Mouse (Mus musculus) liver, postnatal 0 days (tissue): ENCODE results near the gene Espn. TPM values are rescaled to one million over a fixed set of nuclear protein-coding genes. Genes with fewer than 3 reads are reported as not detected.

ENCODE experiments used
- ATAC-seq: fragments of 200-750 bp; cut with Nextera tagmentation; 2 replicates; pipeline ENCODE4 v1.8.0; 2017; ENCODE audit warnings: mild to moderate bottlenecking, moderate library complexity
- DNase-seq: peaks from one replicate; pipeline ENCODE4 v3.0.0-alpha.2; 2016
- H3K27ac ChIP-seq: fragments of 300-500 bp; sonication (generic); 2 replicates; pipeline ENCODE4 v1.5.1; 2014; ENCODE audit warnings: antibody characterized with exemption, moderate library complexity, mild to moderate bottlenecking, low read depth
- H3K27me3 ChIP-seq: fragments of 300-500 bp; sonication (generic); 2 replicates; pipeline ENCODE4 v1.6.1; 2014; ENCODE audit warnings: low read length, control low read depth, mixed read lengths; ENCODE audit not compliant: insufficient read depth
- H3K36me3 ChIP-seq: fragments of 300-500 bp; sonication (generic); replicated peaks from 2 replicates; pipeline ENCODE4 v1.6.1; 2014; ENCODE audit warnings: mild to moderate bottlenecking, control low read depth, low read length, moderate library complexity, mixed read lengths; ENCODE audit not compliant: insufficient read depth
- H3K4me1 ChIP-seq: fragments of 300-500 bp; sonication (generic); 2 replicates; pipeline ENCODE4 v1.6.1; 2014; ENCODE audit warnings: antibody characterized with exemption, mild to moderate bottlenecking, control low read depth; ENCODE audit not compliant: insufficient read depth
- H3K4me2 ChIP-seq: fragments of 300-500 bp; sonication (generic); 2 replicates; pipeline ENCODE4 v1.6.1; 2014; ENCODE audit warnings: low read depth, mild to moderate bottlenecking, low read length, moderate library complexity, mixed read lengths
- H3K4me3 ChIP-seq: fragments of 300-500 bp; sonication (generic); 2 replicates; pipeline ENCODE4 v1.5.1; 2014; ENCODE audit warnings: low read depth, low read length
- H3K9ac ChIP-seq: fragments of 300-500 bp; sonication (generic); replicated peaks from 2 replicates; pipeline ENCODE4 v1.6.1; 2014; ENCODE audit warnings: mild to moderate bottlenecking, moderate library complexity
- H3K9me3 ChIP-seq: fragments of 300-500 bp; sonication (generic); 2 replicates; pipeline ENCODE4 v1.6.1; 2016; ENCODE audit warnings: mild to moderate bottlenecking, control low read depth, low read length, mixed read lengths
- CTCF ChIP-seq: sonication (generic); IDR thresholded peaks from 2 replicates; pipeline ENCODE4 v1.5.1; 2016; ENCODE audit warnings: antibody characterized with exemption, low read depth
- EP300 ChIP-seq: IDR thresholded peaks from 2 replicates; pipeline ENCODE4 v1.6.1; 2016; ENCODE audit warnings: antibody characterized with exemption, low read depth, mild to moderate bottlenecking
- WGBS: fragments of 180-500 bp; shearing (Covaris S2); extraction: QIAGEN DNeasy Blood & Tissue Kit; methylation state at CpG from one replicate; pipeline ENCODE4 v1.1.7; 2014; ENCODE audit not compliant: insufficient replicate concordance; 5-methylcytosine and 5-hydroxymethylcytosine counted together
- polyA plus RNA-seq: library from polyadenylated mRNA; unstranded; fragments of >200 nt; fragmentation: Nextera tagmentation; extraction: Ambion mirVana; gene quantifications from 2 replicates; pipeline ENCODE4 v1.2.1, GENCODE M21; 2015

Espn gene
- polyA plus RNA-seq, 1 experiment from 2014 or later = 1.8 TPM

DNA sequence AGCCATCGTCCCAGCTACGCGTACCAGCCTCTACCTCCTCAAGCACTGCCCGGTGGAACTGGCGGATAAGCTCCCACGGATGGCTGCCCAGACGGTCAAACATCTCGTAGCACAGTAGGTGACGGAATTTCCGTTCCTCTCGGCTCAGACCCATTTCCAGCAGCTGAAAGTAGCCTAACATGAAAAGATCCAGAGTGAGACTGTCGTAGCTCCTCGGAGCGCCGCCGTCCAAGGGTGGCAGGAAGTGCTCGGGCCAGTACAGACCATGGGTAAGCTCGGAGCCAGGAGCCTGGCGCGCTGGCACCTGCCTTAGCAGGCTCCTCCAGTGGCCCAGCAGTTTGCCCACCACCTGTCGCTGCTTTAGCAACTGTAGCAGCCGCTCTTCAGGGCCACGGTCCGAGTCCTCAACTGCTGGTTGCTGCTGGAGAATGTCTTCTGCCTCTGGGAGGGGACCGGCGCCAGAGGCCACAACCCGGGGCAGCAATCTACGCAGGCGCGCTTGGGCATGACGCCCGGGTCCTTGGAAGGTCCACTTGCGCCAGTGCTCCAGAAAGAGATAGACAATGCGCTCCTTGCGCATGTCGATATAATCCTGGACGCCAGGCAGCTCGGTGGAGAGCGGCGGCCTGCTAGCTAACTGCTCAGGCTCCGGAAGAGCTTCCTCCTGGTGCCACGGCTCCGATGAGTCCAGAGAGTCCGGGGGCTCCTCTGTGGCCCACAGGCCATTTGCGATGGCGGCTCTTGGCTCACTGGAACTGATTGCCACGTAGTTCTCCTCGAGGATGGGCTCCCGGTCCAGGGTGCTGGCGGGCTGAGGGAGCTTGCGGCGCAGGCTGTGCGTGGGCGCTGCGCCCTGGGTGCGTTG is 26.8 kb downstream of the Espn start:
- no peak for TF ChIP-seq EP300
- no peak for TF ChIP-seq CTCF
- 19% methylated on average over 56 of the region's 56 CpGs for WGBS
- no peaks in the 10 kb centered on the region for H3K36me3 ChIP-seq
- H3K4me3 ChIP-seq = peak overlapping the region; percentile 14; the same call in 1 of the 2 replicates
- H3K4me2 ChIP-seq = peak overlapping the region; percentile 36
- DNase-seq (no peak), ATAC-seq (no peak)
- no peak overlapping the region for H3K9ac ChIP-seq
- peaks cover 95% of the 10 kb centered on the region for H3K27me3 ChIP-seq
- H3K9me3 ChIP-seq = no peaks in the 10 kb centered on the region
- H3K4me1 ChIP-seq = peaks cover 22% of the 10 kb centered on the region
- H3K27ac ChIP-seq = no peak overlapping the region

DNA sequence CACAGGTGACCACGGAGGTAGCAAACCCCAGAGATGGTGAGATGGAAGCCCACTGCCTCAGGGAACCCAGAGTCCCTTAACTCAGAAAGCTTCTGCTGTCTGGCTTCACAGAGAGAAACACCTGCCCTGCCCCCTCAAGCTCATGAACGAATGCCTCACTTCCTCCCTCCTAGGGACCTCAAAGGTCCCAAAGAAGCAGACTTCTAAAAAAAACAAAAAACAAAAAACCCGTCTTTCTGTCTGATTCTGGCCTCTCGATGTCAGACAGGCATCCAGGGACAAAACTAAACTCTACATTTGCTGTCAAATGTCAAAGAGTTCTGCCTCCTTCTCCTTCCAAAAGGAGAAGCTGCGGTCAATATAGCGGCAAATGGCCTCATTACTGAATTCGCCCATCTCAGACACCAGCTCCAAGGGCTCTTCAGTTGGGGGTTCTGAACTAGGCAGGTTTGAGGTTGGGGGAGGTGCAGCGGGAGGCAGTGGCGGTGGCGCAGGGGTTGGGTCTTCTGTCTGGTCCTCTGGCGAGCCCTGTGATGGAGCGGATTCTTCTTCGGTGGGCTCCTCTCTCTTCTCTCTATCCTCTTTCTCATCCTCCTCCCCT is 27.7 kb downstream of the Espn start:
- Histone ChIP-seq H3K9ac (no peak overlapping the region), H3K9me3 (no peaks in the 10 kb centered on the region), H3K4me3 (0 out of 2 replicates have a peak overlapping the region, but pooled peaks have one; percentile 14), H3K4me1 (peaks cover 20% of the 10 kb centered on the region), H3K4me2 (peak overlapping the region; percentile 36; the same call in 1 of the 2 replicates), H3K36me3 (no peaks in the 10 kb centered on the region), H3K27me3 (peaks cover 95% of the 10 kb centered on the region), H3K27ac (no peak overlapping the region)
- WGBS = 26% methylated on average over 13 of the region's 13 CpGs
- ATAC-seq (no peak), DNase-seq (no peak)
- TF ChIP-seq CTCF = no peak

DNA sequence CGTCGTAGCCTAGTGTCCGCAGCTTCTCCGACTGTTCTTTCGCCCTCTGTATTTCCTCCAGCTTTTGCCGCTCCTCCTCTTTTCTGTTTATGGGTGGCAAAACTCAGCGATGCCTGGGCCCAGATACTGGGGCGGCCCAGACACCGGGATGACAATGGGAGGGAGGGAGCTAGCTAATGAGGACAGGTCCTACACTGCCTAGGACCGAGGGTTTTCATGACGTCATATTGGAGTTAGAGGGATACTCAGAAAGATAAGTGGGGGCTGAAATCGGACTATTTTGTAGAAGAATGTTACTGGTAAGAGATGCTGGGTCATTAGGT is 31.0 kb downstream of the Espn start:
- 3% methylated on average over 12 of the region's 12 CpGs for WGBS
- H3K4me1 ChIP-seq = peaks cover 9% of the 10 kb centered on the region; the same call in 1 of the 2 replicates
- H3K4me3 ChIP-seq = peak overlapping the region; percentile 27; the same call in 1 of the 2 replicates
- H3K27ac ChIP-seq = no peak overlapping the region
- no peak overlapping the region for H3K9ac ChIP-seq
- H3K9me3 ChIP-seq = no peaks in the 10 kb centered on the region
- DNase-seq = no peak
- no peak for TF ChIP-seq CTCF
- TF ChIP-seq EP300 = no peak
- H3K36me3 ChIP-seq = no peaks in the 10 kb centered on the region
- ATAC-seq = no peak
- H3K4me2 ChIP-seq = peak overlapping the region; percentile 38
- H3K27me3 ChIP-seq = peaks cover 94% of the 10 kb centered on the region

DNA sequence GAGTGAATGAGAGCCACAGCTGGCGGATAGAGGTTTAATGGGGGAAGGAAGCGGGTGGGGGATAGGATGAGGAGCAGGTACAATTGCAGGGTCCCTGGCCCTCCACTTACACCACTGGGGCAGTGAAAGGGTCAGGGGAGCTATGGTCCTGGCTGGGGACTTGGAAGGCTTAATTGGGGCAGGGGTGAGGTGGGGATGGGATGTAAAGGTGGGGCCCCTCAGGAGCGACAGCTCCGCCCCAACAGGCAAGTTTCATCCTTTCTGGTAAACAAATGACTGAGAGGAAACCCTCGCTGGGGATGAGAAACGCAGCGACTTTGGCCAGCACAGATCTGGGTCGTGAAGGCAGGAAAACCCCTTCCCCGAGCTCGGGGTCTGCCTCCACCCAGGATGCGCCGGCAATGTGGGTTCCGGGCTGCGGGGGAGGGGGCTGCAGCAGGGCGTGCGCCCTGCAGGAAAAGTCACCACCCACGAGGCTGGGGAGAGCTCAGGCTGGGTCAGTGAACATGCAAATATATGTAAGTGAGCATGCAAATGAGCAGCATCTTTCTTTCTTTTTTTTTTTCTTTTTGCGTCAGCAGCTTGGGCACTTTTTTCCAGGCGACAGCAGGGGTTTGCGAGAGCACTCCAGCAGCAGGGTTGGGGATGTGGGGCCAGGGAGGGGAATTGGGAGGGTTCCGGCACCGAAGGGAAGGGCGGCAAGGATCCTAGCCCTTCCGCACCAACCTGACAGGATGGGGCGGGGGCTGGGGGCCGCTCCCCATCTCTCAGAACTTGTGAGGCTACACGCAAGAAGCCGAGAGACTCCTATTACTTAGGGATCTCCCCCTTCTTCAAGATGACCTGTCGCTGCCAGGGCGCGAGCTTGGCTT is 31.6 kb downstream of the Espn start:
- H3K4me1 ChIP-seq = peaks cover 10% of the 10 kb centered on the region
- no peaks in the 10 kb centered on the region for H3K9me3 ChIP-seq
- H3K4me3 ChIP-seq = peak overlapping the region; percentile 27
- DNase-seq = no peak
- H3K27me3 ChIP-seq = peaks cover 94% of the 10 kb centered on the region
- 5% methylated on average over 31 of the region's 31 CpGs for WGBS
- no peak overlapping the region for H3K9ac ChIP-seq
- no peak overlapping the region for H3K27ac ChIP-seq
- TF ChIP-seq EP300 (no peak), CTCF (no peak)
- ATAC-seq = no peak
- peak overlapping the region; percentile 38 for H3K4me2 ChIP-seq
- H3K36me3 ChIP-seq = no peaks in the 10 kb centered on the region

DNA sequence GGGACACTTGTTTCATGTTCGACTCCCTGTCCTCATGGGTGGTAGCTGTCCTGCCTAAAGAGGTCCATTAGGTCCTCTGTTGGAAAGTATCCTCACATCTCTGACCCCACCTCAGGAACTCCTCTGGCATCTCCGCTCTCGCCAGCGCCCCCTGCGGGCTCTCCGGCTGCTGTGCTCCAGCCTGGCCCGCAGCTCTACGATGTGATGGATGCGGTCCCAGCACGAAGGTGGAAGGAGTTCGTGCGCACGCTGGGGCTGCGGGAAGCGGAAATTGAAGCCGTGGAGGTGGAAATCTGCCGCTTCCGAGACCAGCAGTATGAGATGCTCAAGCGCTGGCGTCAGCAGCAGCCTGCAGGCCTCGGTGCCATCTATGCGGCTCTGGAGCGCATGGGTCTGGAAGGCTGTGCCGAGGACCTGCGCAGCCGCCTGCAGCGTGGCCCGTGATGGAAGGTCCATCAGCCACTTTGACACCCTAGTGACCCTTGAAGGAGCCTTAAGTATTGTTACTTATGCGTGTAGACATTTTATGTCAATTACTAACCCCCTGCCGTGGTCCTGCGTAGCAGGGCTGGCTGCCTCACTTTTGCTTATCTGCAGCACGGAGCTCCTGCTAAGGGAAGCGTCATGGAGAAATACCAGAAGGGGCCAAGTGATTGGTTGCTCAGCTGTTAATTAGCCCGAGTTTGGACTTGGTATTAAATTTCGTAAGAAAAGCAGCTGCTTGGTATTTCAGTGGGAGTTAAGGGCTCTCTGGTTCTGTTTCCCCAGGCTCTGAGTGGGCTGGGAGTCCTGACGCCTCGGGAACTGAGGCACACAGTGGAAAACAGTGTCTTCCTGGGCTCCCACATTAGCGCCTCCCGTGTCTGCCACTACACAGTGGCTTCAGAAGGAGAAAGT is 32.5 kb downstream of the Espn start:
- H3K27ac ChIP-seq = no peak overlapping the region
- H3K9me3 ChIP-seq = no peaks in the 10 kb centered on the region
- peak; percentile 66 for DNase-seq
- no peak overlapping the region for H3K4me3 ChIP-seq
- peaks cover 94% of the 10 kb centered on the region for H3K27me3 ChIP-seq
- H3K4me1 ChIP-seq = peaks cover 10% of the 10 kb centered on the region
- 0 out of 2 replicates have a peak, but pooled peaks have one; percentile 16 for ATAC-seq
- no peak for TF ChIP-seq EP300
- peak; percentile 65 for TF ChIP-seq CTCF
- WGBS = 19% methylated on average over 39 of the region's 39 CpGs
- no peak overlapping the region for H3K4me2 ChIP-seq
- no peak overlapping the region for H3K9ac ChIP-seq
- no peaks in the 10 kb centered on the region for H3K36me3 ChIP-seq
